Mouse (Mus musculus) hindbrain, postnatal 0 days (tissue): Measurements from ENCODE around the gene Fam71f1. TPM values are rescaled to one million over a fixed set of nuclear protein-coding genes. Genes with fewer than 3 reads are reported as not detected.
A peak's percentile ranks its signal among the peaks of the same experiment; 100 is the strongest.
"Not testable (repeated sequence)": the region's sequence is repeated elsewhere in the genome, so short reads cannot be mapped to it uniquely, and the experiment has no call there.

Source experiments
- ATAC-seq: fragments of 200-750 bp; cut with Nextera tagmentation; 2 replicates; pipeline ENCODE4 v1.8.0; 2017; ENCODE audit warnings: mild to moderate bottlenecking, moderate TSS enrichment, moderate library complexity
- DNase-seq: peaks from one replicate; pipeline ENCODE4 v3.0.0-alpha.2; 2015; ENCODE audit warnings: low spot score
- H3K27ac ChIP-seq: fragments of 300-500 bp; sonication (generic); 2 replicates; pipeline ENCODE4 v1.5.1; 2014; ENCODE audit warnings: mild to moderate bottlenecking
- H3K27me3 ChIP-seq: fragments of 300-500 bp; sonication (generic); 2 replicates; pipeline ENCODE4 v1.6.1; 2014; ENCODE audit warnings: low read length, mixed read lengths; ENCODE audit not compliant: insufficient read depth
- H3K36me3 ChIP-seq: fragments of 300-500 bp; sonication (generic); 2 replicates; pipeline ENCODE4 v1.6.1; 2014; ENCODE audit warnings: low read length, mixed read lengths; ENCODE audit not compliant: insufficient read depth
- H3K4me1 ChIP-seq: fragments of 300-500 bp; sonication (generic); 2 replicates; pipeline ENCODE4 v1.6.1; 2014; ENCODE audit warnings: antibody characterized with exemption, low read length, mixed read lengths; ENCODE audit not compliant: insufficient read depth
- H3K4me2 ChIP-seq: fragments of 300-500 bp; sonication (generic); 2 replicates; pipeline ENCODE4 v1.6.1; 2014; ENCODE audit warnings: low read depth, mild to moderate bottlenecking, low read length, moderate library complexity, mixed read lengths
- H3K4me3 ChIP-seq: fragments of 300-500 bp; sonication (generic); 2 replicates; pipeline ENCODE4 v1.5.1; 2014; ENCODE audit warnings: low read length
- H3K9ac ChIP-seq: fragments of 300-500 bp; sonication (generic); replicated peaks from 2 replicates; pipeline ENCODE4 v1.6.1; 2014; ENCODE audit warnings: mild to moderate bottlenecking, low read length, moderate library complexity, mixed read lengths
- H3K9me3 ChIP-seq: fragments of 300-500 bp; sonication (generic); 2 replicates; pipeline ENCODE4 v1.6.1; 2016; ENCODE audit warnings: low read length, mixed read lengths
- CTCF ChIP-seq: IDR thresholded peaks from 2 replicates; pipeline ENCODE4 v1.5.1; 2016; ENCODE audit warnings: antibody characterized with exemption, control low read depth, low read depth
- WGBS: fragments of 180-500 bp; shearing (Covaris S2); extraction: QIAGEN DNeasy Blood & Tissue Kit; methylation state at CpG from one replicate; pipeline ENCODE4 v1.1.7; 2014; 5-methylcytosine and 5-hydroxymethylcytosine counted together
- polyA plus RNA-seq: library from polyadenylated mRNA; unstranded; fragments of >200 nt; fragmentation: Nextera tagmentation; extraction: Ambion mirVana; gene quantifications from 2 replicates; pipeline ENCODE4 v1.2.1, GENCODE M21; 2015
- total RNA-seq: library from RNA; depleted of rRNA; stranded (reverse); fragments of >200 nt; gene quantifications from 2 replicates; pipeline ENCODE4 v1.2.3, GENCODE M21; 2014

The Fam71f1 gene
- total and polyA plus RNA-seq, 2 experiments from 2014 or later, result not detected

DNA sequence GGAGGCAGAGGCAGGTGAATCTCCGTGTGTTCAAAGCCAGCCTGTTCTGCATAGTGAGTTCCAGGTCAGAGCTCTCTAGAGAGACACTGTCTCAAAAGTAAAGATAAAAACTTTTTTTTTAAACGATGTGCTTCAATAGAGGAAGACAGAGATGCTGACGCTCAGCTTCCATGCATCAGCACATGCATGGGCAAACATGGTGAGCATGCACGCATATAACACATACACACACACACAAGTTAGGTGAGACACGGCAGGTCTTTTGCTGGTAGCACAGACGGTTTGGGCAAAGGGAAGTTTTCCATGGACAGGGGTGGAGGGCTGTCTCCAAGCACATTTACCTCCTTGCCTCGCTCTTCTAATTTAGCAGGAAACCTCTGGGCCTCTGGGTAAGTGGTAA lies 3.2 kb downstream of the Fam71f1 start:
- H3K9ac ChIP-seq, result no peak overlapping the region
- H3K4me1 ChIP-seq, result no peaks in the 10 kb centered on the region
- TF ChIP-seq CTCF, result no peak
- no peak overlapping the region for H3K4me2 ChIP-seq
- no peaks in the 10 kb centered on the region for H3K9me3 ChIP-seq
- H3K36me3 ChIP-seq, result no peaks in the 10 kb centered on the region
- no peak overlapping the region for H3K4me3 ChIP-seq
- 96% methylated on average over 7 of the region's 7 CpGs for WGBS
- H3K27me3 ChIP-seq, result no peaks in the 10 kb centered on the region
- no peak overlapping the region for H3K27ac ChIP-seq
- ATAC-seq (no peak), DNase-seq (no peak)

GRCm38 (mm10) chr6:29322735-29323134 lies 3.8 kb downstream of the Fam71f1 start:
- Histone ChIP-seq H3K4me3 (no peak overlapping the region), H3K36me3 (no peaks in the 10 kb centered on the region), H3K27ac (no peak overlapping the region), H3K4me1 (no peaks in the 10 kb centered on the region), H3K4me2 (no peak overlapping the region), H3K9me3 (no peaks in the 10 kb centered on the region), H3K9ac (no peak overlapping the region), H3K27me3 (no peaks in the 10 kb centered on the region)
- WGBS, result 81% methylated on average over 4 of the region's 4 CpGs
- ATAC-seq (no peak), DNase-seq (no peak)
- TF ChIP-seq CTCF, result no peak

- Histone ChIP-seq H3K27ac (no peak overlapping the region), H3K27me3 (no peaks in the 10 kb centered on the region), H3K4me2 (no peak overlapping the region), H3K4me1 (no peaks in the 10 kb centered on the region), H3K9ac (no peak overlapping the region), H3K36me3 (no peaks in the 10 kb centered on the region), H3K9me3 (no peaks in the 10 kb centered on the region), H3K4me3 (no peak overlapping the region)
- no peak for TF ChIP-seq CTCF
- DNase-seq (no peak), ATAC-seq (no peak)
- WGBS, result 89% methylated on average over 9 of the region's 9 CpGs
These were observed 8.0 kb downstream of the Fam71f1 start for GRCm38 (mm10) chr6:29326961-29327360.

DNA sequence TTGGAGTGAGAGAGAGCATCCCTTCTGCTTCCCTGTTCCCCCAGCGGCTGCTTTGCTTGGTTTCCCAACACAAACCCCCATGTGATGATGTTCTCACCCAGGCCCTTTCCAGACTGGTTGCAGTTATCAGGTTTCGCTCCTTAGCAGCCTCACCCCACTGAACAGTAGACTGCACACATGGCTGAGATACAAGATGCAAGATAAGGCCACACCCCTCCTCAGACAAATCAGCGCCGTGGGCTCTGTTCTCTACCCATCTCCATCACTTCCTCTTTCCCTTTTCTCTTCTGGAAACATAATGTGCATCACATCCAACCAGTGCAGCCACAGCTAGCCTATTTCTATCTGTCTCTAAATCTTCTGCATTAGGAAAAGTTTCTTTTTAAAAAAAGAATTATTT lies 10.6 kb downstream of the Fam71f1 start:
- no peak overlapping the region for H3K4me2 ChIP-seq
- H3K27me3 ChIP-seq, result no peaks in the 10 kb centered on the region
- DNase-seq (no peak), ATAC-seq (no peak)
- H3K9me3 ChIP-seq, result no peaks in the 10 kb centered on the region
- H3K4me1 ChIP-seq, result no peaks in the 10 kb centered on the region
- H3K27ac ChIP-seq, result no peak overlapping the region
- TF ChIP-seq CTCF, result no peak
- no peak overlapping the region for H3K9ac ChIP-seq
- no peaks in the 10 kb centered on the region for H3K36me3 ChIP-seq
- WGBS, result 80% methylated on average over 4 of the region's 4 CpGs
- no peak overlapping the region for H3K4me3 ChIP-seq

DNA sequence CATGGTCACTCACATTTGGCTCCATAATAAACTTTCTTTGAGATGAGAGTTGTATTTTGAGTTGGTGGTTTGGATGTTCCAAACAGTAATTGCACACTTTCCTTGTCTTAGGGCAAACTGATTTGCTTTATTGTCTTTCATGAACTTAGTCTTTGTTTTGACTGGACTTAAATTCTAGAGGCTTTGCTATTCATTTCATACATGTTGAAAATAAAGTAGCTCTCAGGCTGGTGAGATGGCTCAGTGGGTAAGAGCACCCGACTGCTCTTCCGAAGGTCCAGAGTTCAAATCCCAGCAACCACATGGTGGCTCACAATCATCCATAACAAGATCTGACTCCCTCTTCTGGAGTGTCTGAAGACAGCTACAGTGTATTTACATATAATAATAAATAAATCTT lies 27.6 kb downstream of the Fam71f1 start:
- H3K27ac ChIP-seq, H3K27me3 ChIP-seq, H3K36me3 ChIP-seq, H3K4me2 ChIP-seq, ATAC-seq, H3K4me1 ChIP-seq, H3K9me3 ChIP-seq, H3K4me3 ChIP-seq, DNase-seq, H3K9ac ChIP-seq: not testable (repeated sequence)
- WGBS, result 89% methylated on average over 2 of the region's 2 CpGs

DNA sequence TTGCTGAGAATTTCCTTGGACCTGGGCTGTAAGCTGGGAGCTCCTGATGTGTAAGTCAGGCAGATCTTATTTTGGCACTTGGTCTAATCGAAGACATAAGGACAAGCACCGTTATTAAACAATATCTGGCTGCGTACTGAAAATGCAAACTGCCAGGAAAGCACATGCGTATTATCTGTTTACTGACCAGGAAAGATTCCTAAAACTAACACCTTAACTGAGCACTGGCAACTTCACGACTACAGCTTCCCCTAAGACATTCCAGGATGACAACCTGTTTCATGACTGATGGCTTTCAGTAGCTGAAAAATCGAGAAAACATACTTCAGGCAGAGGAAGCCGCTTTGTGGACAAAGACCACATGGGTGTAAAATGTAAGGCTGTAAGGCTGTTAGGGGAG lies 28.2 kb downstream of the Fam71f1 start:
- no peak for ATAC-seq
- TF ChIP-seq CTCF, result no peak
- DNase-seq, result peak; percentile 3

DNA sequence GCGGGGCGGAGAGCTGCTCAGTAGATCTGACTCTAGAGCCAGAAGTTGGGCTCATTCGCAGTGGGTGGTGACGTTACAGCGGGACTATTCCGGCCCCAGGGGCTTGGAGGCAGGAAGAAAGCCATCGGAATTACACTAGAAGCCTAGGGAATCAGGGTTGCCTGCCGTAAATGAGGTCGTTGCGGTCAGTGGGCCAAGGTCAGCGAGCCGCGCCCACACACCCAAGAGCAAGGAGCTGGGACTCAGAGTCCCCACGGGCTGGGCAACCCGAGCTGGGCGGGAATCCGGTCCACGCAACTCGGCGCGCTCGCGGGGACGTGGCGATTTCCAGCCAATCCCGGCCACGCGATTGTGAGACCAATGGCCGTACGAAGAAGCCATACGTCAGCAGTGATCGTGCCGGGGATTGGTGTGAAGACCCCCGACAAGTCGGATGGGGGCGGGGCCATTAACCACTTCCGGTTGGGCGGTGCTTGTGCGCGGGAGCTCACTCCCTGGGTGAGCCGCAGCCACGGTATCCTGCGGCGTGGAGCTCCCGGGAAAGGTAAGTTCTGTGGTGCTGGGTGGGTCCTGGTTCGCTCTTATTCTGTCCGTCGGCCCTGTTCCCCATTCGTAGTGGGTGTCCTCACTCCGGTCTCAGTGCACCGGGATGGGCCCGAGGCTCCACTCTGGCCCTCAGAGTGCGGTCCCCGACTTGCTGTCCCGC lies 28.9 kb downstream of the Fam71f1 start, which contains the start of gene Calu:
Gene Calu, plus strand, starts transcription at position 405 of the 706 bp plus-strand sequence.
- H3K9me3 ChIP-seq, result no peaks in the 10 kb centered on the region
- H3K36me3 ChIP-seq, result no peaks in the 10 kb centered on the region
- DNase-seq (peak; percentile 100), ATAC-seq (peak; percentile 100)
- peaks cover 6% of the 10 kb centered on the region; the same call in 1 of the 2 replicates for H3K4me1 ChIP-seq
- under 1% methylated on average over 55 of the region's 55 CpGs for whole genome bisulfite sequencing
- H3K4me2 ChIP-seq, result peak within 1 kb of the TSS; percentile 89
- TF ChIP-seq CTCF, result no peak
- H3K9ac ChIP-seq, result peak within 1 kb of the TSS; percentile 73
- H3K27ac ChIP-seq, result peak within 1 kb of the TSS; percentile 78
- no peaks in the 10 kb centered on the region for H3K27me3 ChIP-seq
- H3K4me3 ChIP-seq, result peak within 1 kb of the TSS; percentile 80

More for the DNA sequence above, 28.2 kb downstream of the Fam71f1 start:
- no peaks in the 10 kb centered on the region for H3K9me3 ChIP-seq
- 29% methylated on average over 7 of the region's 7 CpGs for WGBS
- no peaks in the 10 kb centered on the region for H3K36me3 ChIP-seq
- H3K27ac ChIP-seq, result peak overlapping the region; percentile 78
- peak overlapping the region; percentile 75 for H3K4me2 ChIP-seq
- no peaks in the 10 kb centered on the region for H3K27me3 ChIP-seq
- peak overlapping the region; percentile 80 for H3K4me3 ChIP-seq
- peaks cover 6% of the 10 kb centered on the region; the same call in 1 of the 2 replicates for H3K4me1 ChIP-seq
- H3K9ac ChIP-seq, result peak overlapping the region; percentile 73
